Mouse (Mus musculus): ENCODE measurements at regions not wholly inside any gene's neighbourhood (a gene's known extent, or its start where the extent isn't known, plus 50 kb on each side); places are given as distances from the start of the nearest gene placed in this dataset.

GRCm38 (mm10) chr14:73435839-73436238 is 50.8 kb upstream of the Itm2b start:
- Histone ChIP-seq H3K4me3 (no peak overlapping the region), H3K27me3 (no peaks in the 10 kb centered on the region), H3K36me3 (no peaks in the 10 kb centered on the region), H3K9ac (no peak overlapping the region), H3K4me2 (replicated peaks) (no peak overlapping the region), H3K27ac (no peak overlapping the region), H3K9me3 (no peaks in the 10 kb centered on the region), H3K4me1 (no peaks in the 10 kb centered on the region)
- WGBS = 67% methylated on average over 4 of the region's 4 CpGs
- no peak for ATAC-seq (ENCODE audit: insufficient number of reproducible peaks, insufficient read depth, low FRiP score, low TSS enrichment)

Measured in embryonic facial prominence, embryonic 12.5 days (tissue).